ENCODE assay signal across 16 mouse cellular contexts in the genomic region with DNA sequence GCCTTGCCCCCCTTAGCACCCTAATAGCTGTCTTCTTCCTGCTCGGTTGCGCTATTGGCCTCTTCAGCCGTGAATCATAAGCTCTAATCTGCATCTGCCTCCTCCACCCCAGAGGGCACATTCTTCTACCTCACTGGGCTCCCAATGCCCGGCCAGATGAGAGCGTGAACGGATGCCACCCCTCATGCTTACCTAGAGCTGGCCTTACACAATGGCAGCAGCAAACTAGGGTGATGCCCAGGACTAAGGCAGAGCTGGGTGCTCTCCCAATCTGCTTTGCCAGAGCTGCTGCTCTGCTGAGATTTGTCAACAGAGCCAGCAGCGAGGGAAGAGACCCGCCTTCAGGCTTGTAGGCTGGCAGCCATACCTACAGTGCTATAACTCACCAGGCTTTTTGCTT. TPM values are rescaled to one million over a fixed set of nuclear protein-coding genes. Genes with fewer than 3 reads are reported as not detected.
A peak's percentile ranks its signal among the peaks of the same experiment; 100 is the strongest.
DNase-seq lines count a peak whose midpoint lies in the region; ATAC-seq lines count a peak whose summit lies in the region.
"Had no signal": no experiment of that assay in that cellular context is flagged by ENCODE, and none has a peak within 500 bp of the region (broad histone marks: within the 10 kb centered on the region; RNA-seq: fewer than 3 reads in every experiment).

No protein-coding gene starts in this region.

- no peaks in the 10 kb centered on the region for H3K36me3 ChIP-seq in kidney, embryonic 16.5 days (ENCODE audit: insufficient read depth, low read length)
- no peaks in the 10 kb centered on the region for H3K36me3 ChIP-seq in neural tube, embryonic 13.5 days
- H3K36me3 ChIP-seq: forebrain, embryonic 12.5 days; hindbrain, embryonic 13.5 days had no signal

- H3K9me3 ChIP-seq in kidney, embryonic 16.5 days (ENCODE audit: low read length), result no peaks in the 10 kb centered on the region
- no peaks in the 10 kb centered on the region for H3K9me3 ChIP-seq in neural tube, embryonic 13.5 days
- H3K9me3 ChIP-seq: embryonic facial prominence, embryonic 12.5 days; forebrain, embryonic 12.5 days; hindbrain, embryonic 13.5 days had no signal

- intact Hi-C loops in heart, postnatal 36 days (cut with DNase I), result loop anchor here (5.0 kb wide), 1 partner anchor 39 kb away; a partner anchor contains a TSS

- H3K4me1 ChIP-seq in kidney, embryonic 16.5 days (ENCODE audit: insufficient read depth, low read length), result peaks cover 43% of the 10 kb centered on the region
- H3K4me1 ChIP-seq in neural tube, embryonic 13.5 days (replicated peaks), result peaks cover 52% of the 10 kb centered on the region

- no peaks in the 10 kb centered on the region for H3K27me3 ChIP-seq in kidney, embryonic 16.5 days (ENCODE audit: insufficient read depth, low read length)
- no peaks in the 10 kb centered on the region for H3K27me3 ChIP-seq in neural tube, embryonic 13.5 days
- H3K27me3 ChIP-seq: embryonic facial prominence, embryonic 12.5 days; forebrain, embryonic 12.5 days; hindbrain, embryonic 13.5 days had no signal

- no peak overlapping the region for H3K4me3 ChIP-seq in kidney, embryonic 16.5 days (ENCODE audit: low read length)
- no peak overlapping the region for H3K4me3 ChIP-seq in neural tube, embryonic 13.5 days
- H3K4me3 ChIP-seq: embryonic facial prominence, embryonic 12.5 days; forebrain, embryonic 12.5 days; hindbrain, embryonic 13.5 days had no signal

- 0 out of 2 replicates have a peak overlapping the region, but pooled peaks have one; percentile 14 for H3K9ac ChIP-seq in kidney, embryonic 16.5 days (replicated peaks; ENCODE audit: low read length)
- H3K9ac ChIP-seq in neural tube, embryonic 13.5 days, result no peak overlapping the region
- H3K9ac ChIP-seq: embryonic facial prominence, embryonic 12.5 days; forebrain, embryonic 12.5 days; hindbrain, embryonic 13.5 days had no signal

- DNase-seq in heart, adult 11 months, result peak; percentile 96
- no peak for DNase-seq in heart, postnatal 36 days
- DNase-seq in kidney, adult 18-20 months, result no peak
- no peak for DNase-seq in neural tube, embryonic 10.5 days (ENCODE audit: extremely low spot score, low spot score)
- DNase-seq: cerebellum, adult 9-11 months; kidney, adult 9 months; midbrain, embryonic 14.5 days; right cerebral cortex, postnatal 14 days; thymus, postnatal 14 days had no signal

- 55% methylated on average over 8 of the region's 8 CpGs for WGBS in kidney, embryonic 16.5 days
- 59% methylated on average over 8 of the region's 8 CpGs for WGBS in neural tube, embryonic 13.5 days

- H3K27ac ChIP-seq in kidney, embryonic 16.5 days (ENCODE audit: low read length), result no peak overlapping the region
- peak overlapping the region; percentile 7; the same call in 1 of the 2 replicates for H3K27ac ChIP-seq in neural tube, embryonic 13.5 days (replicated peaks)
- H3K27ac ChIP-seq: forebrain, embryonic 12.5 days; hindbrain, embryonic 13.5 days had no signal

- ATAC-seq in kidney, embryonic 16.5 days (ENCODE audit: low FRiP score, low TSS enrichment), result no peak
- no peak for ATAC-seq in neural tube, embryonic 13.5 days (ENCODE audit: low read depth)
- ATAC-seq in CD4-positive, CD25-positive, alpha-beta regulatory T cell, adult 4 months, result no peak
- ATAC-seq: activated CD4-positive, CD25-positive, alpha-beta regulatory T cell, adult 4 months had no signal

- H3K4me2 ChIP-seq in kidney, embryonic 16.5 days (replicated peaks; ENCODE audit: low read depth, low read length), result no peak overlapping the region
- no peak overlapping the region for H3K4me2 ChIP-seq in neural tube, embryonic 13.5 days
- H3K4me2 ChIP-seq: embryonic facial prominence, embryonic 12.5 days; forebrain, embryonic 12.5 days; hindbrain, embryonic 13.5 days had no signal

RNA-seq across cellular contexts. Expression of a gene that starts 41.5 kb away (rescaled TPM):
- total RNA-seq in heart, postnatal 36 days (2021), result 10 to 100 TPM; 43.9 to 45.5 TPM
- polyA plus RNA-seq in kidney, embryonic 16.5 days (2015; fragmentation: Nextera tagmentation; extraction: Ambion mirVana), result 3.9 and 4.1 TPM in 2 replicates
- 7.9 and 8.4 TPM in 2 replicates for polyA plus RNA-seq in neural tube, embryonic 13.5 days (2015; fragmentation: Nextera tagmentation; extraction: Ambion mirVana)
- polyA plus RNA-seq in CD4-positive, CD25-positive, alpha-beta regulatory T cell, adult 4 months (2017; shearing (Covaris generic)), result 10 to 100 TPM in 1 of 2 experiments, 1 to 10 TPM in 1; 9.3 to 11.5 TPM
